Mouse (Mus musculus): Measurements from ENCODE around the gene Gsg1l2.

Gsg1l2 gene

DNA sequence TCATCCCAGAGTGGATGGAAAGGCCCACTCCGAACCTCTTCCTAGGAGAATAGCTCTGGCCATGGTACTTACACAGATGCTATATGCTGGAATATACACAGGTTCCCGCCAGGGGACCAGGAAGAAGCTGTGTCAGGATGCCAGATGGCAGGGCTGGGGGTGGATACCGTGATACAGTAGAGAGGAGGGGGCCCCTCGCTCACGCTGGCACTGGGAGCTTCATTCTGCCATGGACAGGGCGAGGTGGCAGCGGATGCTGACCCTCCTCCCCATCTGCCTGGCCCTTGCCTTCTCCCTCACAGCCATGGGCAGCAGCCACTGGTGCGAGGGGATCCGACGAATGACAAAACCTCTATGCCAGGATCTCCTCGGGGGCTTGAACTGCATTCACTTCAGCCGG, at the start of gene Gsg1l2:
Gene Gsg1l2 (plus strand): TSS at position 230 of the 400 bp plus-strand sequence.
- CTCF ChIA-PET: no interaction called here

DNA sequence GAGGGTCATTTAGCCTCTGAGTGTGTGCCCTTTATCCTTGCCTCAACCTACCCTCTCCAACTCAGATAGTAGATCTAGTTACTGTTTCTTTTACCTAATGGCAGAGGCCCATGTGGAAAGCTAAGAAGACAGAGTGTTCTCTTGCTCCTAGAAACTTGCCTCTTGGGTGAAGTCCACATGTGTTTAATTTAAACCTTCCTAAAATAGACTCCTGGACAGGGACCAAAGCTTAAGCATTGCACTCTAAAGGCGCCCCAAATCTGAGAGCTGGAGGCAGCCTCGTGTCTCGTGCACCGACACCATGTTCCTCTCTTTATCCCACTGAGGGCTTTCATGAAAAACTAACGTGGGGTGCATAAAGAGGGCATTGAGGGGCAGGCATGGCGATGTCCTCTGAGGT, 47.3 kb upstream of the Gsg1l2 start:
- CTCF ChIA-PET: no interaction called here

DNA sequence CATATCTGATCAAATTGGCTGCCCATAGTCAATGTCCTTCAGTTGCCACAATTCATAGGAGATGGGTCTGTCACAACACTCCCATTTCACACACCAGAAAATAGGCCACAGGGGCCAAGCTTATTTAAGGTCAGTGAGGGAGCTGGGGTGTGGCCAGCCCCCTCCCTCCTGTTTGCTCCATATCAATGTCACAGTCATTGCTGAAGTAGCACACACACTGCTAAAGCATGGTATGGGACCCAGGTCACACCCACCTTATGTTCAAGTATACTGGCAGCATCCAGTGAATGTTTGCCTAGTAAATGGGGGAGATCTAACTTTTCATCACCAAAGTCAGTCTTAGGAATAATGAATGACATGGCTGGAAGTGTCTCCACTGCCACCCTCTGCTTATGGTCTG, 45.7 kb upstream of the Gsg1l2 start:
- CTCF ChIA-PET: no interaction called here

DNA sequence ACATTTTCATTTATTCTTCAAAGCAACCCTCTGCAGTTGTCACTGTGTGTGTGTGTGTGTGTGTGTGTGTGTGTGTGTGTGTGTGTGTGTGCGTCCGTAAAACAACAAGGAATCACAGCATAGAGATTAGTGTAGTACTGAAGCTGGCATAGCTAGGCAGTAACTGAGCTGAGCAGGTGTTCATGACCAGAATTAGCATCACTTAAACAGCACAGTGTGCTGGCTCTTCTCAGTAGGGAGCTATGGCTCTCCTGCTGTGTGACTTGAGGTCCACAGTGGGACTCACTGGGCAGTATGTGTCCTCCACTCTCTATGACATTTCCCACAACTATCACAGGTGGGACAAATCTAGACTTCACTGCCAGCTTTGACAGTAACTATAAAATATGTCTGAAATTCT, 43.4 kb upstream of the Gsg1l2 start:
- CTCF ChIA-PET: no interaction called here

DNA sequence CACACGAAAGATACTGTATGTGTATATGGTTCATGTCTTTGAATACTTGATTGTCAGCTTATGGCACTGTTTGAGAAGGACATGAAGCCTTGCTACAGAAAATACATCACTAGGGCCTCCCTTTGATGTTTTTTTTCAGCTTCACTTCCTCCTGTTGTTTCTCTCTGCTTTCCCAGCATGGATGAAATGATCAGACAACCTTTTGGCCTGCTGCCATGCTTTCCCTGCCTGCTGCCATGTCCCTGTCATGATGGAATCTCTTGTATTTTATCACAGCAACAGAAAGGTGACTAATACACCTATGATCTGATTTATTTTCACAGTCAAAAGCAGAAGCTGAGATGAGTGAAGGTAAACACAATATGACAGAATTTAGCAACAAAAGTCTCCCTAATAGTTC, 40.7 kb upstream of the Gsg1l2 start:
- CTCF ChIA-PET: no interaction called here

DNA sequence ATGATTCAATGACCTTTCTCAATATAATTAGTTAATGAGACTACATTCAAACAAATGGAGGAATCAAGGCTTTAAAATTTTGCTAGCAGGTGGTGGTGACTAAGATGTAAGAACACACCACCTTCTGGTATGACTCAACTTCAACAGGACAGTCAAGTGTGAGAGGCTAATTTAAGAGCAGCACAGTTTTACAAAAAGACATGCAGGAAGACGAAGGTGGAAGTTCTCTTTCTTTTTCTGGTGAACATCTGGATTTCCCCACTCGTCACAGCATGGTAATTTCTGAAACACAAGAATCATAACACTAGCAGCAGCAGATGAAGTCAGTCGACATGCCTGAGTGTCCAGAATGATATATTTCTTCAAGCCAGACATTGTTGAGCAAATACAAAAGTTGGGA, 39.8 kb upstream of the Gsg1l2 start:
- CTCF ChIA-PET: no interaction called here

DNA sequence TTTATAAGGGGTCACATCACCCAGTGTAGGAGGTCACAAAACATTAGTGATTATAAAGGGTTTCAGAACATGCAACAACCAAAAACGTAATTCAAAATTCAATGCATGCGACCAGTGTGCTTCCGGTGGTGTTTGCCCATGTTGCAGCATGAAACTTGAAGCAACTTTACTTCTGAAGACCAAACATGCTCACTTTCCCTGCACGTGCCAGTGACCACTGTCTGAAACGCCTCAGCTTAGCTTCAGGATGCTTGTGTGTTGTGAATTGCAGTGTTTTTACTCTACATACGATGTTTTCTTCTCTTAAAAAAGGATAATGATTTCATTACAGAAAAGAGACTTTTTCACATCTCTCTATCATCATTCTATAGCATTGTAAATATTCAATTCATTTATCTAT, 36.1 kb upstream of the Gsg1l2 start:
- CTCF ChIA-PET: no interaction called here

DNA sequence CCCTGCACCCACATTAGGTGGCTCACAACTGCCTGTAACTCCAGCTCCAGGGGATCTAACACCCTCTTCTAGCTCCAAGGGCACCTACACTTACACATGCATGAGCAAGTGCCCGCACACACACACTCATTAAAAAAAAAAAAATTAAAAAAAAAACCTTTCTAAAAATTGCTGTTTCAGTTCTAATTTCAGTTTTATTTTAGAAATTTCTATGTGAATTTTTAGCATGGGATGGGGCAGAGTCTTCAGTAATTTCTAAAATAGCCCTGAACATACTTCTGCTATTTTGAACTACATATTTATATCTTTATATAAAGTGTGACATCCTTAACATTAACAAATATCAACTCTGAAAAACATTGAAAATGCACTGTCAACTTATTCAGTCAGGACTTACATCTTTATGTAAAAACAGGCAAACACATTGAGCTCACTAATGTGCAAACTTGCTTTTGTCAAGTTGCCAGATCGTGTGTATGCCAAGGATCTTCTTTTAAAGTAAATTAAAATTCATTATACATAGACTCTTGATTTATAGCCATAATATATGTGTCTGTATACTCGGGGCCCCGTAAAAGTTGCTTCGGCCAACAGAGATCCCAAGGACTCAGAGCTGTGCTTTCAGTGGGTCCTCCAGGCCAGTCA, 35.4 kb upstream of the Gsg1l2 start:
- CTCF ChIA-PET: no interaction called here

DNA sequence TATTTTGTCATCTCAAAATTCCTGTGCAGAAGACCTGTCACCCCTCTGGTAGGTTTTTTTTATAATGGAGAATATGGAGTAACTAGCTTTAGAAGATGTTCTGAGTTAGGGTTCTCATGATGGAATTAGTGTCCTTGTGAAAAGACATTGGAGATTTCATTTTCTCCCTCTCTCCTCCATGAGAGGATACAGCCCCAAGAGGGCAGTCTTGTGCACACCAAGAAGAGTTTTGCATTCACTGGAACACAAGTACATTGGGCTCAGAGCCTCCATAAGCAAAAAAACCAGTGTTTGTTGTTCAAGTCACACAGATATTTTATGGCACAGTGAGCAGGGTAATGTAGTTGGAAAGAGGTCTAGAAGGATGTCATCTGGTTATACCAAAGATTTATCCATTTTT, 32.8 kb upstream of the Gsg1l2 start:
- CTCF ChIA-PET: no interaction called here

DNA sequence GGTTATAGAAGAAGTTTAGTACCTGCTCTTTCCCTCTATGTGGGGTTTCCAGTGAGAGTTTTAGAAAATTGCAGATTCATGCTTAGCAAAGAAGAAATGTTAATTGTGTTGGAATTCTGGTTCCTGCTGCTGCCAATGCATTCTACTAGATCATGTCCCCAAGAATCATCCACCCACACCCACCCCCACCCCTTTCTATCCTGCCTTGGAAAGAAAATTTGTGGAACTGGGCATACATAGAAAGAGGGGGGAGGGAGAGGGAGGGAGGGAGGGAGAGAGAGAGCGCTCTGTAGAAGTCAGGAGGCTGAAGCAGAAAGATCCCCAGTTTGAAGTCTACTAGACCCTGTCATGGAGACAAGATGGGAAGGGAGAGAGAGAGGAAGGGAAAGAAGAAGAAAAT, 18.1 kb upstream of the Gsg1l2 start:
- CTCF ChIA-PET: no interaction called here

DNA sequence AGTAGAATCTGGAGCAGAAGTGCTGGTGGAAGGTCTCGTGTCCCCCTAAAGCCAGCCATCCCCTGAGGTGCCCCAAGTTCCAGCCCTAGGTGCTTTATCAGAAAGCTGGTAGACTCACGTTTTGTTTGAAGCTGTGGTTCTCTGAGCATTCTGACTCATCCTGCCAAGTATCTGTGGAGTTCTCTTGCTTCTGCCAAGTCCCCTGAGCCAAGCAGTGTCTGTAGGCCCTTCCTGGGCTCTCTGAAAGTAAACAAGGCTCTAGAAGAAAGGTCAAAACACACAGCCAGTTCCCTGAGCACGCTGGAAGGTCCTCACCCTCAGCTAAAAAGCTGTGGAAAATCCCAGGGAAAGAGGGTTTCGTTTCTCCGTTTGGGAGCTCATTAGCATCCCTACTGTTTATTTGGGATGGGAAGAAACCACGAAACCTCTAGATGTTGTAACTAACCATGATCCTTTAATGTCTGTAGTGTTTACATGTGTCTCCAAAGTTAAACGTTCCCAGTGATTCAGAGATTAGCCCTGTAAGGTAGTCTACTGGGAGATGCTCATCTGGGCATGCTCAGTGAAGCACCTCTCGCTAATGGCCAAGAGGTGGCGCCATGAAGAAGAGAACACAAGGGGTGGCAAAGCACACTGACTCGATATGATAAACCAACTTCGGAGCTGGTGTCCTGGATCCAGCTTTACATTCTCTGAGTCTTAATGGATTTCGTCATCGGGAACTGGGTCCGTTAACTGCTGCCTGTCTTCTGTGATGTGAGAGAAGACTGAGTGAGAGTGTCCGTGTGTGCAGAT, 16.8 kb upstream of the Gsg1l2 start:
- CTCF ChIA-PET: no interaction called here

DNA sequence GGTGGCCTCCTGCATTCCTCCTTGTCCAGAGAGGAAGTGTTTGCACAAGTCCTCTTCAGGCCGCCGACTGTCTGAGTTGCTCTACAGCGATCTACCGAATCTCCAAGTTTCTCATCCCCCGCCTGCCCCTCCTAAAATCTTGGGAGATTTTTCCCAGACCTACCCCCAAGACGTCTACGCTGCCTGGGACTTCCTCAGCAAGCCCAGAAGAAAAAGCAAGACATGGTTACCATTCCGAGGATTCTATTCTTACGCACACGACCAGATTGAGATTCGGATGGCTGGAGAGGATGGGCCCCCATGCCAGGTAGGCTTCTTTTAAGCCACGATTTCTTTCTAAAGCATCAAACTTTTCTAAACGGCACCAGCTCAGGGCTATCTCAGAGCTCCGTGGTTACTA, 3.4 kb upstream of the Gsg1l2 start, which contains the start of gene Glp2r:
Gene Glp2r (minus strand): TSS at position 101 of the 400 bp plus-strand sequence.
- CTCF ChIA-PET: no interaction called here

DNA sequence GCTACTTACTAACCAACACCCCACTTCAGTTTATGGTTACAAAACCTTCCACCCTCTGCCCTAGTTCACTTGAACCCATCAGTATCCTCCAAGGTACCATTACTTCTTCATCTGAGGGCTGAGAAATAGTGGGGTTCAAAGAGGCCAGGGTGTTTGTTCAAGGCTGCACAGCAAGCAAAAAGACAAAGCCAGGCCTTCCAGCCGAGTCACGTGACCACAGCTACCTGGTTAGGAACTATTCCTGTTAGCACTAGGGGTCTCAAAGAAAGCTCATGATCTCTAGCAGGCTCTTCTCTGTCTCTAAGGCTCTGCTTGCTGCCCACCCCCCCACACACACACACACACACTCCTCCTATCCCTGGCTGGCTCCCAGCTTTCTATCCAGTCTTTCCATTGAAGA, 2.7 kb upstream of the Gsg1l2 start:
- CTCF ChIA-PET: no interaction called here

DNA sequence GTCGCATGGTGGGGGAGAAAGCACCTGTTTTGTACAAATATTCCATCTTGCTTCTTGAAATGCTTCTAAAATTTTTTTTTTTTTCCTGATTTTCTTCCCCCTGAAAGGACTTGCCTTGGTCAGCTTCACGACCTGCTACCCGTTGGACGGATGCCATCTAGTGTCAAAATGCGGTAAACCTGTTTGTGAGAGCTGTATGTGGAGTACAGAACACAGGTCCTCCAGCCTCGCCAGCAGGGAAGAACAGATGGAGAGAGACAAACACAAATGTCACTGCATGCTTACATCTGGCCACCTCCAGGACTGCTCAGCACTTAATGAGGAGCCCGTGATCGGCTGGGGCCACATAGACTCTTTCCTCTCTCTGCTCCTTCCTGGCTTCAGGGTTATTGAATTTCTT, 1.8 kb upstream of the Gsg1l2 start:
- CTCF ChIA-PET: no interaction called here

DNA sequence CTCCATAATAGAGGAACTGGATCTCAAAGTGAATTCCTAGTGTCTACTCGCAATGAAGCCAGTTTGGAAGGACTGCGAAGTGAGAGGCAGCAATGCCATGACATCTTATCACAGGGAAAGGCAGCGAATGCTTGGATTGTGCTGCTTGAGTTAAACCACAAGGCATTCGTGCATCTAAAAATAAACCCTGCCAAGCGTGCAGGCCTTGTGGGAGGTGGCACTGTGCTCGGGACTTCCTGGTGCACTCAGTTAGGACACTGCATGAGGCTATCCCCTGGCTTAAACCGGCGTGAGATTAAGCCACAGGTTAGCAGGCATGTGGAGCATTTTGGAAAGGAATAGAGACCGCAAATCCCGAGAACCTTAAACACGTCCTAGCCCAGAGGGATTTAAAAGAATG, 15.8 kb downstream of the Gsg1l2 start:
- CTCF ChIA-PET: no interaction called here

DNA sequence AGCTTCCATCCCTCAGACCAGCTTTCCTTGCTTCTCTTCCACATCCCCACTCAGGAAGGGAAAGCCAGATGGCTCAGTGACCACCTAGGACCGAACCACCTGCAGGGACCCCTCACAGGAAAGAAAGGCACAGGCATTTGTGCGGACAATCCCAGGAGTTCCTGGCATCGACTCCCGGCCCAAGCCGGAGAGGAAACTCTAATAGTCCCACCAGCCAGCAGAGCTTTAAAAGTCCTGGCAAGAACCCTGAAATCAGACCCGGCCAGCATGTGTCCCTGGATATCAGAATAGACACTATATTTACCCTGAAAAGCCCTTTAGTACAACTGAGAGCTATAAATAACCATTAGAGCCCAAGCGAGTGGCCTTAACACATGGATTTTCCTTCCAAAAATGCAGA, 23.5 kb downstream of the Gsg1l2 start, which contains the start of gene Dhrs7c:
Gene Dhrs7c (plus strand): TSS at position 257 of the 400 bp plus-strand sequence.
- CTCF ChIA-PET: no interaction called here

DNA sequence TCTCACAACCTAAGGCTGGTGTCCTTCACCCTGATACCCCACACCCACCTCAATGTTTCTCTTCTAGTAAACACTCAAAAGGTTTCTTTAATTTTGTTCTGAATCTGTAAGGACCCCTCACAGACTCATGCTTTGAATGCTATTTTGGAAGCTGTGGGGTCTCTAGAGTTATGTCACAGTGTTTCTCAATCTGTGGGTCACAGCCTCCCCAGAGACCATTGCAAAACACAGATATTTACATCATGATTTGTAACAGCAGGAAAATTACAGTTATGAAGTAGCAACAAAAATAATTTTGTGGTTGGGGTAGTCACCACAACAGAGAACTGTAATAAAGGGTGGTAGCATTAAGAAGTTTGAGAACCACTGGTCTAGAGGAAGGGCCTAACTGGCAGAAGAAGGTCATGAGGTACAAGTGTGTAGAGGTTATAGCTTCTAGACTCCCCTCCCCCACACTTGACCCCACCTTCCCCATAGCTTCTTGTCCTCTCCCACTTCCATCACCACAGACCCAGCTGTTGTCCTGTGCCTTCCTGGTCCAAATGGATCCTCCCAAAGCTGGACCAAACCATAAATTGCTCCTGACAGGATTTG, 25.8 kb downstream of the Gsg1l2 start:
- CTCF ChIA-PET: no interaction called here

DNA sequence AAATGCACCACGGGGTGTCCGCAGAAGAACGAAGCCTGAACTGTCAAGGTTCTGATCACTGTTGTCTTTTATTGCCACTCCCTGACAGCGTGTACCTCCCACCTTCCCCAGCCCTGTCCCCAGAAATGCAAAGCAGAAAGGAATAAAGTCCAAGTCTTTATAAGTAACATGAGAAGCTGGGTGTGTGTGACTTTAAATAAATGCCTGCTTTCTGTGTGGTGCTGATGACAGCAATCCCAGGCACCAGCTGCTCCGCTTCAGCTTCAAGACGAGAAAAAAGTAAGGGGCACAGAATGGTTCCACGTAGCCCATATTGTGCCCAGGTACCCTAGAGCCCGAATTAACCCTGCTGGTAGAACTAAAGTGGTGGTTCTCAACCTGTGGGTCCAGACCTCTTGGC, 26.8 kb downstream of the Gsg1l2 start:
- CTCF ChIA-PET: no interaction called here

DNA sequence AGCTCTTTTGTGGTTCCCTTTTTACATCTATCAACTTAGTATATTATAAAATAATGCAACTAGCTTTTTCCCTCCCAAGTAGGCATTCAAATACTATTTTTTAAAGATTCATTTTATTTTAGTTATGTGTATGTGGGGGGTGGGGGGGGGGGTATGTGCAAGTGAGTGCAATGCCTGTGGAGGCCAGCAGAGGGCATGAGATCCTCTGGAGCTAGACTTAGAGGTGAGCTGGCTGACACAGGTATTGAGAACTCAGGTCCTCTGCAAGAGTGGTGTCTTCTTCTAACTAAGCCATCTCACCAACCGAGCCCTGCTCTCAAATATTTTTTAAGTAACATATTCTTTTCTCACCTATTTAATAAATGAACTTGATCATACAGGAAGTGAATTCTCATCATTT, 31.1 kb downstream of the Gsg1l2 start:
- CTCF ChIA-PET: interaction anchor here (0.6 kb wide), 1 partner anchor 349 kb away, joined by 11 read pairs; no protein-coding TSS in a partner anchor

DNA sequence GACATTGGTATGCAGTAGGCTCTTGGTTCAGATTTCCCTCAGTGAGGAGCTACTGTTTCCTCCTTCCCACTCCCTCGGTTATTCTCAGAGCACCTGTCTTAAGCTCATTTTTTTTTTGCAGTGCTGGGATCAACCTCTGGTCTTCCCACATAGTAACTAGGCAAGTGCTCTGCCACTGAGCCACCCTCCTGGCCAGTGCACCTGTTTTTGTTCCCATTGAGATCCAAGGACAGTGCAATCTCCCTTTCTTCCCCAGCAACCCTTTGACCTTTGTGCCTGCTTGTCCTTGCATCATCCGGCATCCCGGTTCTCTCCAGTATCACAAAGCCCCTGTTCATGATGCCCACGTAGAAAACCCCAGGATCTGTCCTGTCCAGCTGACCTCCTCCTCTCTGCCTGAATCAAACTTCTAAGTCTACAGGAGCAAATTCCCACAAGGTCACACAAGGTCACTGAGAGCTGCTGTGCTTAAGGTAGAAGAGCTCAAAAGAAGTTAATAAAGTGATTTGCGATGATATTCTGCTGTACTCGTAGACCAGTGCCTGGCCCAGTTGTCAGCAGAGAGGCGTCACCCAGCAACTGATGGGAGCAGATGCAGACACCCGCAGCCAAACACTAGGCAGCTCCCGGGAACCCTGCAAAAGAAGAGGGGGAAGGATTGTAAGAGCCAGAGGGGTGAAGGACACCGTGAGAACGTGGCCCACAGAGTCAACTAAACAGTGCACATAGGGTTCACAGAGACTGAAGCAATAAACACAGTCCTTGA, 32.6 kb downstream of the Gsg1l2 start:
- CTCF ChIA-PET: no interaction called here

DNA sequence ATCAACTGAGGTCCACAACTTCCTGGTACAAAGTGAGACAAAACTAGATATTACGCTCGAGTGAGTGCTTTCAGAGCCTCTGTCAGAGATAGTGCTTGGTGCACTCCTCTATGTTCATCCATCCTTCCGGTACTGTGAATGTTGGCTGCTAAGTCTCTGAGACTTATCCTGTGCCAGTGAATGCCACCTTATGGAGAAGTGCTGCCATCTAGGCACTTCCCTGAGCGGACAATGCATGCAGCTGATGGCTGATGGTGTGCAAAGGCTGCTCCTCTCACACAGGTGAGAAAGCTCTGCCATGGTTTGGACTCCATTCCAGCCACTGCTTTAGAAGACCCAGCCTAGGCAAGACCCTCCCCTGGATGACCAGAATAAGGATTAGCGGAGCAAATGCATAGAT, 33.6 kb downstream of the Gsg1l2 start:
- CTCF ChIA-PET: no interaction called here

DNA sequence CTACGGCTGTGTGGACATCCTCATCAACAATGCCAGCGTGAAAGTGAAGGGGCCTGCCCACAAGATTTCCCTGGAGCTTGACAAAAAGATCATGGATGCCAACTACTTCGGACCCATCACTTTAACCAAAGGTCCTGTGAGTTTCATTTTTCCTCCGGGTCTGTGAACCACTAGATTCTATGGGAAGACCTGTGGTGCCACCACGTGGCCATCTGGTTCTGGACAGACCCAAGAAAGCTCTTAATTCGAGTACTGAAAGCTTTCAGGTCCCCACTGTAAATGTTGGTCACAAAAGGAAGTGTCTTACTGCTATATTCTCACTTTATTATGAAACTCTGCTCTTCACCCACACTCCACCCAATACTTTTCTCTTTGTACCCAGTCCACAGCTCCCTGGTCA, 37.1 kb downstream of the Gsg1l2 start:
- CTCF ChIA-PET: no interaction called here

DNA sequence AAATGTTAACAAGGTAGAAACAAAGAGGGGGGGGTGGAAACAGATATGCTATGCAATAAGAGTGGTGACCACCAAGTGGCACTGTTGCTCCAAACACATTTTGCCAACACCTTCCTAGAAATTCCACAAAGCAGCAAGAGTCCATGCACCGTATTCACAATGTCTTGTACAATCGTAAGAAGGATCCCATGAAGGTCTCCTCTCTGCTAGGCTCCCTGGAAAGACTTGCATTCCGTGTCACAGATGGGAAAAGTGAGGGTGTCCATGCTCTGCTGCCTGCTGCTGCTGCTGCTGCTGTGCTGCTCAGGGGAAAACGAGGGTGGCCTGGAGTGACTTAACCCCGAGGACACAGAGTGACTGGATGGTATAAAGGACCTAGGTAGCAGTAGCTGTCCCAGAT, 45.2 kb downstream of the Gsg1l2 start:
- CTCF ChIA-PET: no interaction called here

Data from spleen, embryonic (tissue).